Mouse (Mus musculus) gastrocnemius, postnatal 14 days (tissue): ENCODE results near the gene Creld1. TPM values are rescaled to one million over a fixed set of nuclear protein-coding genes. Genes with fewer than 3 reads are reported as not detected.
A peak's percentile ranks its signal among the peaks of the same experiment; 100 is the strongest.

Source experiments
- DNase-seq: peaks from one replicate; pipeline ENCODE4 v3.0.0; 2021; ENCODE audit warnings: mixed read lengths
- intact Hi-C: fragments of 180-260 bp; cut with DNase I; formaldehyde crosslinking; loops from one replicate; pipeline ENCODE4 v1.15.1; 2025; ENCODE audit warnings: low total_unique reads
- total RNA-seq, 2 experiments: library from RNA; stranded (reverse); gene quantifications; 2 replicates each; pipeline ENCODE4 v1.2.3; 2021

Creld1 gene
- total RNA-seq, 2 experiments from 2014 or later, result 37.1 to 39.6 TPM

GRCm38 (mm10) chr6:113501388-113502084, 18.4 kb downstream of the Creld1 start, which contains the start of gene Prrt3:
Gene Prrt3, minus strand, starts transcription at chr6:113501931.
- DNase-seq, result no peak
- intact Hi-C loops, result no loop called here

GRCm38 (mm10) chr6:113502801-113503200, 19.7 kb downstream of the Creld1 start:
- DNase-seq, result no peak
- intact Hi-C loops, result no loop called here

- DNase-seq, result no peak
- intact Hi-C loops, result no loop called here
Observed at GRCm38 (mm10) chr6:113505689-113506088, 22.6 kb downstream of the Creld1 start.

GRCm38 (mm10) chr6:113507130-113507529, 24.0 kb downstream of the Creld1 start:
- DNase-seq, result no peak
- intact Hi-C loops, result no loop called here

GRCm38 (mm10) chr6:113508272-113508946, 25.3 kb downstream of the Creld1 start:
- intact Hi-C loops, result no loop called here
- peak; percentile 68 for DNase-seq

- intact Hi-C loops, result no loop called here
- DNase-seq, result peak; percentile 69
Observed at GRCm38 (mm10) chr6:113508947-113509280, 25.8 kb downstream of the Creld1 start.

GRCm38 (mm10) chr6:113513944-113514343, 30.8 kb downstream of the Creld1 start:
- intact Hi-C loops, result no loop called here
- no peak for DNase-seq

- intact Hi-C loops, result no loop called here
- no peak for DNase-seq
Observed at GRCm38 (mm10) chr6:113514600-113514999, 31.5 kb downstream of the Creld1 start.

GRCm38 (mm10) chr6:113517434-113518080, 34.5 kb downstream of the Creld1 start:
- intact Hi-C loops, result no loop called here
- no peak for DNase-seq

- no peak for DNase-seq
- intact Hi-C loops, result no loop called here
Observed at GRCm38 (mm10) chr6:113522310-113522709, 39.2 kb downstream of the Creld1 start.

GRCm38 (mm10) chr6:113523420-113523819, 40.3 kb downstream of the Creld1 start:
- no peak for DNase-seq
- intact Hi-C loops, result no loop called here

GRCm38 (mm10) chr6:113530932-113531839, 48.1 kb downstream of the Creld1 start, which contains the start of the genes Emc3 and Fancd2:
Gene Emc3, minus strand, starts transcription at chr6:113531652.
Gene Fancd2, plus strand, starts transcription at chr6:113531682.
- DNase-seq, result peak; percentile 90
- intact Hi-C loops, result no loop called here

GRCm38 (mm10) chr6:113531840-113532404, 48.8 kb downstream of the Creld1 start:
- intact Hi-C loops, result no loop called here
- DNase-seq, result no peak

GRCm38 (mm10) chr6:113534886-113535285, 51.8 kb downstream of the Creld1 start:
- no peak for DNase-seq
- intact Hi-C loops, result no loop called here

GRCm38 (mm10) chr6:113541610-113542009, 58.5 kb downstream of the Creld1 start:
- intact Hi-C loops, result no loop called here

More at GRCm38 (mm10) chr6:113541610-113542009, 58.5 kb downstream of the Creld1 start:
- no peak for DNase-seq
